9 mouse cellular contexts compared by ENCODE assay signal in genomic region chr8:122830349-122831061, GRCm38 (mm10). TPM values are rescaled to one million over a fixed set of nuclear protein-coding genes. Genes with fewer than 3 reads are reported as not detected.
A peak's percentile ranks its signal among the peaks of the same experiment; 100 is the strongest.
DNase-seq lines count a peak whose midpoint lies in the region; ATAC-seq and TF ChIP-seq lines count a peak whose summit lies in the region.
"Had no signal": no experiment of that assay in that cellular context is flagged by ENCODE, and none has a peak within 500 bp of the region (broad histone marks: within the 10 kb centered on the region; RNA-seq: fewer than 3 reads in every experiment).

No protein-coding gene starts in this region.

- peak; percentile 87 for ATAC-seq in CD4-positive, CD25-positive, alpha-beta regulatory T cell, adult 4 months
- ATAC-seq in forebrain, embryonic 11.5 days (replicated peaks; ENCODE audit: low FRiP score): peak; percentile 86
- ATAC-seq in liver, postnatal 0 days: peak; percentile 83
- ATAC-seq in neural tube, embryonic 15.5 days (ENCODE audit: low FRiP score): peak; percentile 84

- DNase-seq in c-Kit-negative CD71-positive TER-119-positive erythroid progenitor cells, embryonic 14.5 days (ENCODE audit: low read depth, low spot score): peak; percentile 81
- peak; percentile 93 for DNase-seq in forebrain, embryonic 11.5 days (ENCODE audit: low spot score)
- peak; percentile 90 to 97 for DNase-seq in heart, postnatal 14 days
- DNase-seq in large intestine, adult 2 months (ENCODE audit: low read depth, low spot score): peak; percentile 51
- DNase-seq in liver, postnatal 0 days: peak; percentile 94
- peak; percentile 96 for DNase-seq in testis, postnatal 10 days (ENCODE audit: low spot score)

- intact Hi-C loops in heart, postnatal 14 days (cut with DNase I): loop anchor here (1.0 to 2.0 kb wide), 3 partner anchors 152 to 330 kb away; no protein-coding TSS in a partner anchor

- no peak for TF ChIP-seq EP300 in liver, postnatal 0 days (IDR thresholded peaks at IDR 0.05; ENCODE audit: low read depth)

- no peaks in the 10 kb centered on the region for H3K36me3 ChIP-seq in forebrain, embryonic 11.5 days (ENCODE audit: control insufficient read depth, insufficient read depth, low read length)
- H3K36me3 ChIP-seq in liver, postnatal 0 days (replicated peaks; ENCODE audit: insufficient read depth, low read length): no peaks in the 10 kb centered on the region
- H3K36me3 ChIP-seq in neural tube, embryonic 15.5 days: no peaks in the 10 kb centered on the region

- H3K4me2 ChIP-seq in forebrain, embryonic 11.5 days (ENCODE audit: low read depth, low read length, severe bottlenecking): no peak overlapping the region
- H3K4me2 ChIP-seq in liver, postnatal 0 days (ENCODE audit: low read depth, low read length): no peak overlapping the region
- no peak overlapping the region for H3K4me2 ChIP-seq in neural tube, embryonic 15.5 days

- WGBS in forebrain, embryonic 11.5 days: 39% methylated on average over 8 of the region's 8 CpGs
- 43% methylated on average over 8 of the region's 8 CpGs for WGBS in large intestine, adult 2 months
- WGBS in liver, postnatal 0 days (ENCODE audit: insufficient replicate concordance): 35% methylated on average over 8 of the region's 8 CpGs
- WGBS in neural tube, embryonic 15.5 days: 39% methylated on average over 8 of the region's 8 CpGs

- H3K4me3 ChIP-seq in forebrain, embryonic 11.5 days (ENCODE audit: low read depth, low read length): no peak overlapping the region
- no peak overlapping the region for H3K4me3 ChIP-seq in liver, postnatal 0 days (ENCODE audit: low read depth, low read length)
- H3K4me3 ChIP-seq in neural tube, embryonic 15.5 days (replicated peaks): no peak overlapping the region
- H3K4me3 ChIP-seq: erythroblast, embryonic 14.5 days had no signal

- peak; percentile 99 for TF ChIP-seq CTCF in liver, postnatal 0 days (IDR thresholded peaks at IDR 0.05; ENCODE audit: low read depth)

- no peak overlapping the region for H3K27ac ChIP-seq in forebrain, embryonic 11.5 days (ENCODE audit: low read depth, low read length)
- H3K27ac ChIP-seq in liver, postnatal 0 days (ENCODE audit: low read depth): no peak overlapping the region
- H3K27ac ChIP-seq in neural tube, embryonic 15.5 days (replicated peaks): no peak overlapping the region

- H3K9me3 ChIP-seq in forebrain, embryonic 11.5 days (ENCODE audit: control insufficient read depth, low read length): no peaks in the 10 kb centered on the region
- H3K9me3 ChIP-seq in liver, postnatal 0 days (ENCODE audit: low read length): no peaks in the 10 kb centered on the region
- no peaks in the 10 kb centered on the region for H3K9me3 ChIP-seq in neural tube, embryonic 15.5 days (replicated peaks)

- peak overlapping the region; percentile 32 for H3K9ac ChIP-seq in forebrain, embryonic 11.5 days (ENCODE audit: low read length)
- H3K9ac ChIP-seq in liver, postnatal 0 days (replicated peaks): no peak overlapping the region
- no peak overlapping the region for H3K9ac ChIP-seq in neural tube, embryonic 15.5 days (replicated peaks)

- H3K27me3 ChIP-seq in forebrain, embryonic 11.5 days (ENCODE audit: control insufficient read depth, insufficient read depth, low read length): no peaks in the 10 kb centered on the region; the same call in 1 of the 2 replicates
- no peaks in the 10 kb centered on the region for H3K27me3 ChIP-seq in liver, postnatal 0 days (ENCODE audit: insufficient read depth, low read length)
- H3K27me3 ChIP-seq in neural tube, embryonic 15.5 days (replicated peaks): no peaks in the 10 kb centered on the region

- no peaks in the 10 kb centered on the region; the same call in 1 of the 2 replicates for H3K4me1 ChIP-seq in forebrain, embryonic 11.5 days (replicated peaks; ENCODE audit: control insufficient read depth, insufficient read depth, low read length)
- H3K4me1 ChIP-seq in liver, postnatal 0 days (ENCODE audit: insufficient read depth): no peaks in the 10 kb centered on the region; the same call in 1 of the 2 replicates
- peaks cover 12% of the 10 kb centered on the region; the same call in 1 of the 2 replicates for H3K4me1 ChIP-seq in neural tube, embryonic 15.5 days

RNA-seq across cellular contexts. Expression of gene Cdh15, which starts 17.3 kb away (rescaled TPM):
- polyA plus RNA-seq in CD4-positive, CD25-positive, alpha-beta regulatory T cell, adult 4 months (2017; shearing (Covaris generic)): under 1 TPM in 1 of 2 experiments, not detected in 1; 0.16 TPM
- 0.56 and 0.92 TPM in 2 replicates for polyA plus RNA-seq in forebrain, embryonic 11.5 days (2014; fragmentation: Nextera tagmentation; extraction: Ambion mirVana)
- total RNA-seq in heart, postnatal 14 days (2021): not detected
- polyA plus RNA-seq in large intestine, adult 2 months (2012; rRNA removed): 0.05 TPM in 1 of 2 replicates, not detected in the other
- polyA plus RNA-seq in liver, postnatal 0 days (2015; fragmentation: Nextera tagmentation; extraction: Ambion mirVana): 0.05 TPM in 1 of 2 replicates, not detected in the other
- polyA plus RNA-seq in neural tube, embryonic 15.5 days (2015; fragmentation: Nextera tagmentation; extraction: Ambion mirVana): 2.7 and 3.2 TPM in 2 replicates
- polyA plus RNA-seq: erythroblast, embryonic 14.5 days had no signal

RNA-seq across cellular contexts. Expression of gene Acsf3, which starts 55.2 kb away (rescaled TPM):
- 1 to 10 TPM; 4.9 to 8.2 TPM for polyA plus RNA-seq in CD4-positive, CD25-positive, alpha-beta regulatory T cell, adult 4 months (2017; shearing (Covaris generic))
- 15.6 and 16.3 TPM in 2 replicates for polyA plus RNA-seq in forebrain, embryonic 11.5 days (2014; fragmentation: Nextera tagmentation; extraction: Ambion mirVana)
- total RNA-seq in heart, postnatal 14 days (2021): 10 to 100 TPM; 24.7 to 26.8 TPM
- 30.5 and 34.6 TPM in 2 replicates for polyA plus RNA-seq in large intestine, adult 2 months (2012; rRNA removed)
- polyA plus RNA-seq in liver, postnatal 0 days (2015; fragmentation: Nextera tagmentation; extraction: Ambion mirVana): 9.6 and 10.7 TPM in 2 replicates
- polyA plus RNA-seq in neural tube, embryonic 15.5 days (2015; fragmentation: Nextera tagmentation; extraction: Ambion mirVana): 15.2 and 20.3 TPM in 2 replicates
